Mouse (Mus musculus) kidney, postnatal 14 days (tissue): ENCODE measurements at regions not wholly inside any gene's neighbourhood (a gene's known extent, or its start where the extent isn't known, plus 50 kb on each side); places are given as distances from the start of the nearest gene placed in this dataset.

Source experiments
- DNase-seq: peaks from one replicate; pipeline ENCODE4 v3.0.0; 2022; ENCODE audit warnings: mixed read lengths

GRCm38 (mm10) chr13:69439486-69439885 is 94.1 kb upstream of the Nsun2 start:
- DNase-seq = no peak

DNA sequence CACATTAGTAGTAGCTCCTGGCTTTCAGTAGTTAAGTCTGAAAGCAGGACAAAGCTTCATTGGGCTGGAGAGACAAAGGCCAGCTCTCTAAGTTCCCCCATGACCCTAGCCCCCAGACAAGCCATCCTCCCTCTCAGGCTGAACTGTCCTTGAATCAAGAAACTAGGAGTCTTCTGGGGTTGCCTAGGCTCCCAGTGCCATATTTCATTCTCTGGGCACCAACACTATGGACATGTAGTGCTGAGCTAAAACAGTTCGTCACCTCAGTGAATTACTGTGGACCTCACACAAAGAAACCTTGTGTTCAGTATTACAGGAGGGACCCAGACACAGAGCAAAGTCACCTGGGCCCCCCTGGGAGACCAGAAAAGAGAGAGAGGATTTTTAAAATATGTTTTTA is 91.7 kb upstream of the Nsun2 start:
- DNase-seq = no peak

GRCm38 (mm10) chr13:69445611-69446010 is 87.9 kb upstream of the Nsun2 start:
- DNase-seq = no peak
